Mouse (Mus musculus) heart, adult 9 months (tissue): ENCODE results near the gene Trim67.
A peak's percentile ranks its signal among the peaks of the same experiment; 100 is the strongest.

Experiments
- DNase-seq, 2 experiments: peaks; one replicate each; pipeline ENCODE4 v3.0.0; 2022; ENCODE audit warnings: low spot score in 2 of 2

The Trim67 gene

GRCm38 (mm10) chr8:124872081-124872480 is 79.2 kb downstream of the Trim67 start:
- no peak for DNase-seq

- DNase-seq, result peak in 1 of 2 experiments; percentile 36
Observed at GRCm38 (mm10) chr8:124872690-124873089, 79.8 kb downstream of the Trim67 start.

- no peak for DNase-seq
Observed at GRCm38 (mm10) chr8:124878141-124878540, 85.2 kb downstream of the Trim67 start.

- DNase-seq, result no peak
Observed at GRCm38 (mm10) chr8:124878946-124879526, 86.1 kb downstream of the Trim67 start.
